Mouse (Mus musculus) layer of hippocampus, adult 11-12 months (tissue): ENCODE measurements around the gene Serinc5.

ENCODE experiments used
- DNase-seq: peaks from one replicate; pipeline ENCODE4 v3.0.0; 2022; ENCODE audit warnings: low spot score

Gene Serinc5

DNA sequence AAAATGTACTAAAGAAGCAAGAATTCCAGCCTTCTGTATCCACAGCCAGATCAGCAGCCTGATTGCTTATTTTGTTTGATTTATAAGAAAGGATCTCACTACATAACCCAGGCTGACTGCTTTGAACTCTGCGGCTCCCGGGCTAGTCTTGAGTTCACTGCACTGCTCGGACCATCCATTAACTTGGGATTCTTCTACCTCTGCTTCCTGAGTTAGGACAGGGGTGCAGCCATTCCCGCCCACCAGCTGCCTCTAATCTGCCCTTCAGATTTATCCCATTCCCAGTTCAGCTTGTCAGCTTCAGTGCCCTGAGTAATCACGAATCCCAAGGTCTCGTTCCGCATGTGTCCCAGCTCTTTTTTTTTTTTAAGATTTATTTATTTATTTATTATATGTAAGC, 93.3 kb downstream of the Serinc5 start:
- no peak for DNase-seq

DNA sequence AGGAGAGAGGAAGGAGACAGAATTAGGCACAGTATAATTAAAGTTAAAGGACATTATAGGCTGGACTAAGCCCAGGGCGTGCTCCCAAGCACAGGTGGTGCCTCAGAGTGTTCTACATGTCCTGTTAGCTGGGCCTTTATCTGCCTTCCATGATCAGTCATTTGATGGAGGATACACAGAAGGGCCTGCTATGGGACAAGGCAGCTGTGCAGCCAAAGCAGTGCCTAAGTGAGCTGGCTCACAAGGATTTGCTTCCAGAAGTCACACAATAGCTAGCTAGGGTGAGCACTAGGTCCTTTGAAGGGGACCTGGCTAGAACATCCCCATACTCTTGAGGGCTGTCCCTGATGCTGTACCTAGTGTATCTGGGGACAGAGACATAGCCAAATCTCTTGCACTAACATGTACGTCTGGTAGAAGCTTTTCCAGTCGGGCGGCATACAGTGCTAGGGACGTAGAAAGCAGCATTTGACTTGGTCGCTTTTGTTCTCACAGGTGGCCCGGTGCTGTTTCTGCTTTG, 94.2 kb downstream of the Serinc5 start:
- DNase-seq: no peak

DNA sequence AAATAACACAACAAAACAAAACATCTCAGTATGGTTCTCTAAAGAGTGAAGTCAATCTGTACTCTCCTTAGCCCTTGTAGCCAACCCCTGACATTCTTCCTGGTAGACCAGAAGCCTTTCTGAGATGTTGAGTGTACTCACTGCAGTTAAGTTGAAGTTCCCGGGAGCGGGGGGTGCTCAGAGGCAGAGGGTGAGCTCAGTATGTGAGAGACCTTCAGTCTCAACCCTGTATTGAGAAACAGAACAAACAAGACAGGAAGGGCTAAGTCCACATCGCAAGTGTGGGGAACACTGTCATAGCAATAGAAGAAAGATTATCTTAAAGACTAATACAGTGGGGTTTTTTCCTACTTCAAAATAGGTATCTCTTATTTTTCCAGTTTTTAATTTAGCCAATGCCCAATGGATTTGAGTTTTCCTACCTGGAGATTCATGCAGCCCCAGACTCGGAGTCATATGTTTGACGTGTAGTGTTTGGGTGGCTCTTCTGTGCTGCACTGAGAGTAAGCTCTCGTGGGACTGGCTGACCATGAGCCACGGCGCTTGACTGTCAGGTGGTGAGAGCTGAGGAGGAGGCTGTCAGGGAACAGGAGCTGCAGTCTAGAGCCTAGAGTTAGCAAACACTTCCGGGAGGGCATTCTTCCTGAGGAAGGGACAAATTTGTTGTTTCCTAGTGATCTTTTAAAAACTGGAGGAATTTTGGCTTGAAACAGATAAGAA, 95.6 kb downstream of the Serinc5 start:
- no peak for DNase-seq

DNA sequence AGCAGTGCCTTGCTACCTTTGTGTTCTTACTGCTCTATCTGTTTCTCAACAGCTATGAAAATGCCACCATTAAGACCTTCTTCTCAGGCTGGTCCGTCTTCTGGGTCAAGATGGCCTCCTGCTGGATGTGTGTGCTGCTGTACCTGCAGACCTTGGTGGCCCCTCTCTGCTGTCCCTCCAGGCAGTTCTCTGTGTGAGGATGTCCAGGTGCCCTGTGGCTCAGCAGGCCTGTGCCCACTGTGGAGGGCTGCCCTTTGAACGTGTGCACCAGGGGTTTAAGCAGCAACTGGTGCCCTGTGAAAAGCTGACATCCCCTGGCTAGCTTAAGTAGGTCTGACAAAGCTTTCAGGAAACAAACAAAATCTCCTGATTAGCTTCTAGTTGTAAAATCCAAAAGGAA, 97.0 kb downstream of the Serinc5 start:
- no peak for DNase-seq

DNA sequence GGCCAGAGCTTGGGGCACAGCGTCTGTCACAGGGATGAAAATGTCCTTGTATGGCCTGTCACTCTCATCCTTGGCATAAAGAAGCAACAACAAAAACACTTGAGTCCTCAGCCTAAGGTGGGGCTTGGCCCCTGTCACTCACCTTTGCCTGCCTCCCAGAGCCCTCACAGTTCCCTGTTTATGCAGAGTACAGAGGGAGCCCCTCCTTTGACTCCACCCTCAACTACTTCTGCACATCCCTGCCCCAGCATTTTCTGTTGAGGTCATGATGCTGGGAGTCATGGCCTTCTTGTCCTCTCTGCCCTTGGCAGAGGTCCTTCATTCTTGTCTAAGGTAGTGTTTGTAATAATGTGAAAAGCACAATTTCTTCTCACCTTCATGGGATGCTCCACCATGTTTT, 97.6 kb downstream of the Serinc5 start:
- DNase-seq: no peak

DNA sequence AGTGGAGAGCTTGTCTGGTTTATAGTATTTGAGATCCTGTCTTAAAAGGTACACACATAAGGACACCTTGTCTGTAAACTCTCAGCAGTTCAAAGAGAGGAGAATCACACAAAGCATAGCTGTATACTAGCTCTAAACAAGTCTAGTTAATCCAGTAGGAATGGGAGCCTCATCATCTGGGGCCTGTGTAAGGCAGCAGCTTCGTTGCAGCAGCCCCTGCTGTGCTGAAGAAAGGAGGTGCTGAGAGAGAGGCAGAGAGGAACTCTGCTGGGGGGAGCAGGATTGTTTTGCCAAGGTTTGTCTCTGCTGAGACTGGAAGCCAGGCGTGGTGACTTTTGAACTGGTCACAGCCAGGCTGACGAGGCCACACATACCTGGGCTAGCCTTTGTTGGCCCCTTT, 98.6 kb downstream of the Serinc5 start:
- DNase-seq: no peak

DNA sequence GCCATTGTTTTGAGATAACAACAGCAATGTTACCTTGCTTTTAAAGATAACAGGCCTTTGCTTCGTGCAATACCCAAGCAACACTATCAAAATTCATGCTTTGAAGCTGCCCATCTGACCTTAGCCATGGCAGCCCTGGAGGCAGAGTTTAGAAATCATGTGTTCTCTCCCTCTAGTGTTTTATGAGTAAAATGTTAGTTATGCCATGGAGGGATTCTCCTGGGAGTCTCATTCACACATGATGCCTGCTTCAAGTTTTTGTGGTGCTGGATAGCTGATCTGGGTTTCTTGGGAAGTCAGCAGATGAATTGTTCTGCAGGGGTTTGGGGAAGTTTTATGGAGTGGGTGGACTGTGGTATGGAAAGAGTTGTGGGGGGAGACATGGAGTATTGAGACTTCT, 99.5 kb downstream of the Serinc5 start:
- DNase-seq: no peak

DNA sequence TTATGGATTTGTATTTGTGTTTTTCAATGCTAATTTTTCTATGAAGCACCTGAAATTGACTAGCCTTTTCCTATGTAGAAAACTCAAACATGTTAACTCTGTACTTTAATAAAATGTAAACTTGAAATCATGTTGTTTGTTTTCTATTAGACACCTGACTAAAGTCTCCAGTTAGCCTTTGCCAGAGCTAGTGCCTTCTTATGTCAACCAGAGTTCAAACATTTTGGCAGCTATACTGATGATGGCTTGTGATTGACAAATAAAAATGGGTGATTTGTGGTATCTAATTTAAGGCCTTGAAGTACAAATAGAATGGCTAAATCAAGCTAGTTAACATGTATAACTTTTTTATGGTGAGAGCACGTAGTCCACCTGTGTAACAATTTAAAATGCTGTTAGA, 100.9 kb downstream of the Serinc5 start:
- DNase-seq: no peak

DNA sequence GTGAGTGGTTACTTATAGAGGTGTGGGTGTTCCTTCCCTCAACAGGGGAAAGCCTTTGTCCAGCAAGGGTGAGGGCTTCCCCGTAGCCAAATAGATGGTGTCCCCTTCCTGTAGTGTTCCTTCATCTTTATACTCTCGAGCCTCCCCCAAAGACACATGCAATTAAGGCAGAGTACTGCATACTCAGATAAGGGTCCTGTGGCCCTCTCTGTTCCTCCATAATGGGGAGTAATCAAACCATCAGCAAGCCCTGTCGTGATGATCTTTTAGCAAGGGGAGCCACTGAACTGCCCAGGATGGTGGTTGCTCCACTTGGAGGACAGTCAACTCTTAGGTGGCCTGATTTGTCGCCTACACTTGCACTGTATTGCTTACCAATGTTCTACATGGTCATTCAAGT, 101.7 kb downstream of the Serinc5 start:
- DNase-seq: no peak

DNA sequence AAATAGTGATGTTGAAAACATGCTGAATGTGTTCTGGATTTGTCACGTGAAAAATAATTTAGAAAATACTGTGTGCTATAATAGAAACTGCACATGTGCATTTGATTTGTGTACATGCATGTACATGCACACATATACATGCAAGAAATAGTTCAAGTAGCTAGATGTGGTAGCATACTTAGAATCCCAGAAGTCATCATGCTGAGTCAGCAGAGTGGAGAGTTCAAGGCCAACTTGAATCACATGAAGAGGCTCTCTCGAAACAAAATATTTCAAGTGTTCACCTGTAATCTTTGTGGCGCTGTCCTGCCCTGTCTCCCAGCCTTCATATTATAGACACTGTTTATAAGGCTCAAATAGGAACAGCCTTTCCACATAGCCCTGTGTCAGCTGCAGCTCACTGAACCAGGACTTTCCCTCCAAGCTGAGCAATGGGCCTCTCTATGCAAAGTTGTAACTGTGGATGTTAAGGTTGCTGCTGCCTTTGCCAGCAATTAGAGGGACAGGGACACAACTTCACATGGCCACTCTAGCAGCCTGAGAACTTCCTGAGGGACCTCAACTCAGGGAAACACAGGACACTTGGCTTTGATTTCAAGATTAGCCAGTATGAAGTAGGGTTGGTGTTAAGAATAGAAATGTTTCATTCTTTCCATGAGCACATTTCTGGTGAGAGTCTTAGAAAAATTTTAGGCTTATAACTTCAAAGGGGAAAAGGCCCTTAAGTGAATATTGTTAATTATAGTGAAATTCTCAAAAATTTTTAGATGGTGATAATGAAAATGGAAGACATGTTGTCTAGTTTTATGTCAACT, 107.2 kb downstream of the Serinc5 start:
- no peak for DNase-seq

DNA sequence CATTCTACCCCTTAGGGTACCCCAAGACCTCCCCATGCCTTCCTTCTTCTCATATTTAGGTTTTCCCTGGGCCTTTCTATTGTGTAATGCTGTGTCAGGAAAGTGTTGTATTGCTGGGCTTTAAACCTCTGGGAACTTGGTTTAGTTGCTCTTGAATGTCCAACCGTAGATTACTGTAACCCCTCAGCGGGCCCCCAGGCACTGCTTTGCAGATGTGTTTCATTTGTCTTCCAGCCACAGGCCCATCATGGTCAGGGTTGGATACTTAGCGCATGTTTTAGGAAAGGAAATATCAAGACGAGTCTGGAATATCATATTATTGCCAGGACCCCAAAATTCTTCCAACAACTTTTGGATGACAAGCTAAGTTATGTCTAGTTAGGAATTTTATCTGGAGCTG, 110.1 kb downstream of the Serinc5 start:
- no peak for DNase-seq

DNA sequence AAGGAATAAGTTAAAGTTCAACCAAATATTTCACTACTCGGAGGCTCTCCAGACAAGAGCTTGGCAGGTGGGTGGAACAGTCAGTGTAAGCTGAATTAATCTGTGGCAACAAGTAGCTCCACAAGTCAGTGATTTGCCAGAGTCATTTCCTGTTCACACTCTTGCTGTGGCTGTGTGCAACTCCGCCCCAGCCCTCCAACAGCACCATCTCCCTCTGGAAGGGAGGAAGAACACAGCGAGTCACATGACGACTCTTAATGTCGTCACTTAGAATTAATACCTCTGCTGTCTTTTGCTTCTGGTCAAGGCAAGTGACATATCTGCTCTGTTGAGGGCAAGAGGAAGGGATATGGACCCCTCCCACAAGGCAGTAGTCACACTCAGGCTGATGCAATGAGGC, 111.5 kb downstream of the Serinc5 start:
- DNase-seq: no peak

DNA sequence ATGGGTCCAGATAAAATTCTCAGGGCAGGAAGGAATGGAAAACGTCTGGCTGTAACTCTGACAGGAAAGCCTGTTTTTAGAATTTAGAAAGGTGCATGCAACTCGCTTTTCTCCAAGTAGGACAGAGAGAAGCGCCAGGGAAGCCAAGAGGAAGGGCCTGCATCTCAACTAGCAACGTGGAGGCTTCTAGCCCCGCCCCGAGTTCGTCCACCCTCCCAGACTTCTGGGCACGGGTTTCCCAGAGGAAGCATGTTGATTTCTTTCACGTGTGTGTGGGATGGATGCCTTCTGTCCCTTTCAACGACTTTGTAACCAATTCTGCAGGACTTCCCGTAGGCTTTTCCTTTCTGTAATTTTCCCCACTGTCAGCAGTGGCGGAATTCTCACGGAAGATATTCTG, 118.9 kb downstream of the Serinc5 start:
- DNase-seq: no peak

DNA sequence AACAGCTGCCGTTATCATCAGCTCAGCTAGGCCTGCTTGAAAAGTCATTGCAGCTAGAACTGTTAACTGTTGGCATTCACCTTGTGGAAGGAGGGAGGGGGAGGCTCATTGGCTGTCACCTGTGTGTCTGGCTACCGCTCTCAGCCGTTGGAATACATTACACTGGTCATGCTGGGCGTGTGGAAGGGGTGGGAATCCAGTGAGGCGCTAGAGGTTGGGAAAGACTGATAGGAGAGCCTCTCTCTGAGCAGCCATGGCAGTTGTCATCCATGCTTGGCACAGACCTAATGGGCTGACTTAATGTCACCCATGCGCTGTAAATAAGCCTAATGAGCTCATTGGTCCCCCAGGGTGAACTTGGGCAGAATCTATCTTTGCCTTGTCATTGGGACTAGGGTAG, 120.9 kb downstream of the Serinc5 start:
- no peak for DNase-seq

DNA sequence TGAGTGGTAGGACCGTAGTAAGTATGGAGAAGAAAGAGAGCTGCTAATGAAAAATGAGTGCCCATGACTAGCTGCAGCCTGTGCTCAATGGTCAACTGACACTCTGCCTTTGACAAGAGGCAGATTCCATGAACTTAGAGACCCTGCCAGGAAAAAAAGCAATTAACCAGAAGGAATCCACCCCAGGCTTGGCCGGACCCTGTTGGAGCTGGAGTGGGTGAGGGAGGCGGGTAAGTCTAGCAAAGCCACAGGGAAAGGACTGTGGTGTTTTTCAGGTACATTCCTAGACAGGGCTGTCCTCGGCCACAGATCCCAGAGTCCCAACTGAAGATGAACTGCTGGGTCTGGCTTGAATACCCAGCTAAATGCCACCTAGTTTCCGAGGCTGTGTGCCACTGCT, 121.9 kb downstream of the Serinc5 start:
- no peak for DNase-seq

DNA sequence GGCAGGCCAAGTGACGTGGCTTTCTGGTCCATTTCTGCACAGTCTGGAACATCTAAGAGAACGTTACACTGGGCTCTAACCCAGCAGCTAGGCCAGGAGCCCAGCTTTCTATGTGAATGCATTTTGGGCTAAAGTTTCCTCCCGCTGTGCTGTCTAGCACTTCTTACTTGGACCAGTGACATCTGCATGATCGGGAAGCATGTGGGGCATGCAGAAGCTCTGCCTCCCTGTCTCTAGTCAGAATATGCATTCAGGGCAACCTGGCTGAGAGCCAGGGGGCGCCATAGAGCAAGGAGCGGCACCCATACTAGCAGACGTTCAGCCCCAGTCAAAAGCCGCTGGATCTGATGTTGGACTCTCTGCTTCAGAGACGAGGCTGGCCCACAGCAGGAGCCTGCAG, 122.4 kb downstream of the Serinc5 start:
- peak; percentile 59 for DNase-seq

DNA sequence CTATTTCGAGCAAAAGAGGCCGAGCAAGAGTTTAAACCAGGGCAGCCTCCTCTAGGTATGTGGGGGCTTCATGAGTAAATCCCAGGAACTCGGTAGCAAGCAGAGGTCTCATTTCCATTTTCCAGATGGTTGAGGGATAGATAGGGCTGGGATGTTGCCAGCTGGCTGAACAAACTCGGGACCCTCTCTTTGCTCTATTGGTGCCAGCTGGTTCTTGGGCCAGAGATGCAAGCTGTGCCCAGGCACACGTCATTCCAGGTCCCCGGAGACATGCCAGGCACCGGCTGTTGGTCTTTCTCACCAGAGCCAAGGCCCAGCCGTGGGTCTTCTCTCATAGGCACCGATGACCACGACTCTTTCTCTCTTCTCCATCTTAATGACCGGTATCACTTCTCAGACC, 122.8 kb downstream of the Serinc5 start:
- no peak for DNase-seq

DNA sequence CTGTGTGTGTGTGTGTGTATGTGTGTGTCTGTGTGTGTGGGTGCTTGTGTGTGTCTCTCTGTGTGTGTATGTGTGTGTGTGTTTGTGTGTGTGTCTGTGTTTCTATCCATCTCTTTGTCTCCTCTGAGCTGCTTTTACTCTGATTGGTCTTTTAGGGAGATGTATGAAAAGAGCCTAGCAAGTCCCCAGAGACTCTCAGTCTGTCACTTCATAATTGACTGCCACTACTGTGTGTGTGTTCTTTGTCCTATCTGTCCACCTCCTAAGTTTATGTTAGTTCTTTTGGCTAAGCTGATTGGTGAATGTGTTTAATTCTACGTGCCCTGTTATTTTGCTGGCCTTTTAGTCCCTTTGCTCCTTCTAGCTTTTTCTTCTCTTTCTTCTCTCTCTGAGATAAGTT, 124.8 kb downstream of the Serinc5 start:
- no peak for DNase-seq

DNA sequence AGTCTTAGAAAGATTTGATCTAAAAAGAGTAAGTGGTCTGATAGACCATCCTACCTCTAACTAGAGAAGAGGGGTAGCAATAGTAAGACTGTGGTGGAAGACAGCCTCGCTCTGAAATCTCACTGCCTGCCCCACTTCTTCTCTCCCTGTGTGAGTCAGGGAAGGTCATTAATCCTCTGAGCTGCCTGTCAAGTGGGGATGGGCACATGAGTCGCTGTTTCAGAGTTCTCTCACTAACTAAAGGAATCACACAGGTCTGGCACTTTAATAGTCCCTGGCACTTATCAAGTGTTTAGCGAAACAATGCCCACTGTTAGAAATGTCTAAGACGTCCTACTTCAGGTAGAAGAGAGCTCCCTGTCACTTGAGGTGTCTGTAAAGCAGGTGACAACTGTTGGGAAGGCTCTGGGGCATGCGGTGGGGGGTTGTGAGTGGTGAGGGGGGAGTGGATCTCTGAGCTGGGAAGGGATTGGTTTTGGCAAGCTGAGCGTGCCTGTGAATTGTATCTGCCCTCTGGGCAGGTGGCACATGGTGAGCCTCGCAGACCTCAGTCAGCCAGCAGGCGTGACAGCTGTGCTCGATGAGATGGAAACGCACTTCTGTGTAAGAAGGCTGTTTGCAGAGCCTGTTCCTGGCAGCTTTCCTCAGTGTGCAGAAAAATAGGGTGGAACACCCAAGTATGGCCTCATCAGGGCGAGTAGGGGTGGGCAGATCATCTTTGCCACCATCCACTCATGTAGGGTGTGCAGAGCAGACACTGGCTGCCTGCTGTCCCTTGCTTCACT, 125.8 kb downstream of the Serinc5 start:
- DNase-seq: peak; percentile 66

DNA sequence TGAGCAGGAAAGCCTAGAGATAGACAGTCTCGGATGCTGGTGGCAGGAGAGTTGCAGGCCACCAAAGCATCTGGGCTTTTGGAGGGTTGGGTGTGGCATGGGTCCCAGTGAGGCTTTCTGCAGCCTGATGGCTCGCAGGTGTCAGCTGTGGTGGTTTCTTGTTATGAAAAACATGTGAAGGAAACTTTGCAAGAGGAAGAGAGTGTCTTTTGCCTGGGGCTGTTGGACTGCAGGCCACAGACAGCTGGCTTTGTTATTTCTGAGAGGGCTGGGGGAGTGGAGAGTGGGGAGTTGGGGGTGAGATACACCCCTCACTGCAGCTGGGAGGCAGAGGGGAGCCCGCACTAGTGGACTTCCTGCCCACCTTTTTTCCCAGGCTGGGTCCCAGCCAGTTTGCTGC, 127.9 kb downstream of the Serinc5 start:
- DNase-seq: no peak

DNA sequence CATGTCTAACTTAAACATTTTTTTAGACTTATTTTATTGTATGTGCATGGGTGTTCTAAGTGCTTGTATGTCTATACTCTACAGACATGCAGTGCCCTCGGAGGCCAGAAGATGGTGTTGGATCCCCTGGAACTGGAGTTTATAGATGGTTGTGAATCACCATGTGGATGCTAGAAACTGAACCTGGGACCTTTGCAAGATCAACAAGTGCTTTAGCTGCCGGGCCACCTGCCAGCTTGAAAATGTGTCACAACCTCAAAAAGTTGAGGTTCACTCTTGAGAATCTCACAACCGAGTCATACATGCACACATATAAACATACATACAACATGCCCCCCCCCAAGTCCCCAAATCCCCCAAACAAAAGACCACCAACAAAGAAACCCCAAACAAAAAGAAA, 129.0 kb downstream of the Serinc5 start:
- no peak for DNase-seq

DNA sequence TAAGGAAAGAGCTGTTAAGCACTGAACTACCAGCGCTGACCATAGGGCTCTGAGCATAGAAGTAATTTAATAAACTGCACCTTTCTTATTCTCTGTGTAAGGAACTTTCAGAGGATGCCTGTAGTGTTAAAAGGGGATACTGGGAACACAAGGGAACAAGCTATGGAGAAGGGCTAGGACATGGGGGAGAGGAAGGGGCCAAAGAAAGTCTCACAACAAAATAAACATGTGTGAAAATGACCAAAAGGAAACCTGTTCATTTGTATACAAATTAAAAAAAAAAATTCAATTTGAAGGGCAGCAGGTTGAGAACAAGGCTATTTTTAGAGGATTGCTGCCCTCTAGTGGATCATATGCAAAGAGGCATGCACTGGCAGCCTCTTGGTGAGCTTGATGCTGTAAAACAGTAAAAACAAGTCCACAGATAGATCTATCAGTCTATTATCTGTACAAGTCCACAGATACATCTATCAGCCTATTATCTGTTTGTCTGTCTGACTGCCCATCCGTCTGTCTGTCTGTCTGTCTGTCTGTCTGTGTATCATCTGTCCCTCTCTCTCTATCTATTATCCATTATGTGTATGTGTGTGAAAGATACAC, 129.9 kb downstream of the Serinc5 start:
- DNase-seq: peak; percentile 67
